Mouse (Mus musculus): ENCODE data around the gene Arpc3.

DNA sequence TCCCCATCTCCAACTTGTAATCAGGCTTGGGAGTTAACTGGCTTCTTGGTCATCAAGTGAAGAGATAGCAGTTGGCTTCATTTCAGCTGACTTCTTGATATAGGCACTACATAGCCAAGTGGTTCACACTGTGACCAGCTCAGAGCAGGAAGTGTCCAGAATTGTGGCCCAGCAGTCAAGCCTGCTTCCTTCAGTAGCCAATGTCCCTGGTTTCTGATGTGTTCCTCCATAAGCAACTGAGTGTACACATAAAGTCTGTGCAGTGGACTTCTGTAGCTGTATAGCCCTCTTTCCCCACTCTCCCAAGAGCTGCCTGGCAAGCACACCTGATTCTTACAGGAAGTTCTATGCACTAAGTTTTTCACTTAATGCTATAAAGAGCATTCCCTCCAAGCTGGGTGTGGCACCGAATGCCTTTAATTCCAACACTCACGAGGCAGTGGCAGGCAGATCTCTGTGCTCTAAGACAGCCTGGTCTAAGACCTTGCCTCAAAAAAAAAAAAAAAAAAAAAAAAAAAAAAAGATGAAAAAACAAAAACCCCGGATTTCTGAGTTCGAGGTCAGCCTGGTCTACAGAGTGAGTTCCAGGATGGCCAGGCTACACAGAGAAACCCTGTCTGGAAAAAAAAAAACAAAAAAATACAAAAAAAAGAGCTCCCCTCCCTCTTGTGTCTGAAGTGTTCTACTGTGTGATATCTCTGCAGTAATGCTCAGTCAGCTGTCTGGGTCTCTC, 14.4 kb upstream of the Arpc3 start:
- no peak for TF ChIP-seq CTCF (IDR thresholded peaks at IDR 0.05; ENCODE audit: control insufficient read depth, insufficient read depth, low read length)
- no peak for TF ChIP-seq POLR2A (IDR thresholded peaks at IDR 0.05; ENCODE audit: borderline replicate concordance, control insufficient read depth, low read depth, low read length)

Measured in bone marrow, adult 2 months (tissue).